1 mouse cellular context compared by ENCODE assay signal in the genomic region with DNA sequence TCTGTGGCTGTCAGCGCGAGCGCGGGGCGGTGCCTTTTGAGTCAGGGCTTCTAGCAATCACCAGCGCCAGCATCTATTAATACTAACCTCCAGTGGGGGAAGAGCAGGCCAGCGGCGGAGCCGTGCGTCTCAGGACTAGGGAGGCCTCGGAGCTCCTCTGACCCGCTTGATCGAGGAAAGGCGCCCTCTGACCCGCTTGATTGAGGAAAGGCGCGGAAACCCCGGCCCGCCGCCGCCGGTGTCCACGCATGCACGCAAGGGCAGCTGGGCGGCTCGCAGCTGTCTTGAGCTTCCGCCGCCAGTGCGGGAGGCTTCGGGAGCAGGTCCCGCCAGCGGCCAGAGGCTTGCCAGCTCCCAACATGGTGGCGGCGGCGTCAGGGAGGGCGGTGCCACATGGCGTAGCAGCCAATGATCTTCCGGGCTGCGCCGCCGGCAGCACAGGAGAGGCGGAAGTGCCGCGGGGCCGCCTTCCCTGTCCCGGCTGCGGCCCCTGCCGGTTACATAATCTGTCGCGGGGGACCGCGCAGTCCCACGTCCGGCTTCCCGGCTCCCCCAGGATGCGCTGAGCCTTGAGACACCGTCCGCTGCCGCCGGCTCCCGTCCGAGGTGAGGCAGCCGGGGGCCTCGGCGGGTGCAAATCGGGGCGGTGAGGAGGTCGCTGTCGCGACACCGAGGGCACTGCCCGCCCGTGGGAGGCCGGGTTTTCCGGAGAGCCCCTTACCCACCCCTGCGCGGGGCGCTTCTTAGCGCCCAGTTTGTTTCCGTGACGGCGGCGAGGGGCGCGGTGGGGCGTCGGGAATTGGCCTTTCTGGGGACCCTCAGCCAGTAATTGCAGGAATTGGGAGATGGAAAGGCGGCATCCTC.
TF ChIP-seq lines count a peak whose summit lies in the region.

A gene (minus strand): TSS at position 361 of the 864 bp plus-strand sequence.
A gene (plus strand): TSS at position 448 of the 864 bp plus-strand sequence.

TF ChIP-seq in myocyte, 11 proteins besides CTCF, POLR2A, EP300 and RAD21 (continued from another document):
- no peak for TF ChIP-seq USF1 (IDR thresholded peaks at IDR 0.05; ENCODE audit: low read depth)
